Mouse (Mus musculus): ENCODE measurements at regions not wholly inside any gene's neighbourhood (a gene's known extent, or its start where the extent isn't known, plus 50 kb on each side); places are given as distances from the start of the nearest gene placed in this dataset.

DNA sequence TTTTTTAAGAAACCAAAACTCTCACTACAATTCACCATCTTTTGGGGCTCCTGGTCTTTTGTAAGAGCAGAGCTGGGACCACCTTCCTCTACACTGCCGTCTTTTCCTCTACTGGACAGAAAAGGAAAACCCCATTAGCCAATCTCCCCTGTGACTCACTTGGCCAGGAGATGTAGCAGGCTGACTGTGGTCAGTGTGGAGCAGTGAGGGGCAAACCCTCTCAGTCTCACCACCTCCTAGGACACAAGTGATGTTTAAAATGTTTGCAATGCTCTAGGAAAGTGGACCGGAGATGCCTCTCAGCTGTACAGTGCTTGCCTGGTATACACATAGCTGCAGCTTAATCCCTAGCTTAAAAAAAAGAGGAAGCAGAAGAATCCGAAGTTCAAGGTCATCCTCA, 63.0 kb upstream of the Daam1 start:
- TF ChIP-seq CTCF (IDR thresholded peaks at IDR 0.05; ENCODE audit: low read depth, low read length), result no peak
- TF ChIP-seq GATA1 (IDR thresholded peaks at IDR 0.05; ENCODE audit: borderline replicate concordance, low read length), result no peak
- TF ChIP-seq TAL1 (conservative IDR thresholded peaks at IDR 0.05; ENCODE audit: low read depth, low read length), result no peak
- TF ChIP-seq POLR2AphosphoS5 (IDR thresholded peaks at IDR 0.05; ENCODE audit: insufficient replicate concordance, low read depth, low read length), result no peak
- no peak for TF ChIP-seq GATA2 (IDR thresholded peaks at IDR 0.05; ENCODE audit: borderline replicate concordance, low read depth, low read length)
